Mouse (Mus musculus): ENCODE results near the gene Kcnd2. TPM values are rescaled to one million over a fixed set of nuclear protein-coding genes. Genes with fewer than 3 reads are reported as not detected.
"Not testable (repeated sequence)": the region's sequence is repeated elsewhere in the genome, so short reads cannot be mapped to it uniquely, and the experiment has no call there.

The Kcnd2 gene
- polyA plus RNA-seq, 1 experiment from 2014 or later, result 2.7 TPM

DNA sequence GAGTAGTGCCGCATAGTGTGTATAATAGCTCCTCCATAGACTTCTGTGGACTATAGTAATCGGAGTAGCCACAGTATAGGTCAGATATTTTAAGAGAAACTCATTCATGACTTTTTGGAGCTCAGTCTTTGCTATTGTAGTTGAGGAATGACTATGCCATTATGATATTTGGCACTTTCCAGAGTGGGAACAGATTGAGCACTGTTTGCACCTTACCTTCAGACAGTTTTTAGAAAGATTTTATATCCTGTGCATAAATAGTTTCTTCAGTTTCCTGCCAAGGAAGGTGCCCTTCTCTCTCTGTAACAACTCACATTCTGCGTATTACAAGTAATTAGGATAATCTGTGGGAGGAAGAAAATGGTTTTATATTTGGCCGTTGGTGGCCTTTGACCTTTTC, 89.6 kb downstream of the Kcnd2 start:
- Histone ChIP-seq H3K4me3 (replicated peaks) (no peak overlapping the region), H3K36me3 (no peaks in the 10 kb centered on the region), H3K4me2 (no peak overlapping the region), H3K9me3 (replicated peaks) (no peaks in the 10 kb centered on the region), H3K27ac (no peak overlapping the region), H3K4me1 (no peaks in the 10 kb centered on the region), H3K9ac (no peak overlapping the region), H3K27me3 (no peaks in the 10 kb centered on the region)
- no peak for ATAC-seq (replicated peaks; ENCODE audit: low FRiP score)
- 93% methylated on average over 4 of the region's 4 CpGs for WGBS

- WGBS, result 89% methylated on average over 3 of the region's 3 CpGs
- no peaks in the 10 kb centered on the region for H3K36me3 ChIP-seq
- H3K27me3 ChIP-seq, result no peaks in the 10 kb centered on the region
- no peaks in the 10 kb centered on the region for H3K4me1 ChIP-seq
- H3K9me3 ChIP-seq (replicated peaks), result no peaks in the 10 kb centered on the region
- no peak for ATAC-seq (replicated peaks; ENCODE audit: low FRiP score)
- no peak overlapping the region for H3K4me2 ChIP-seq
- H3K4me3 ChIP-seq (replicated peaks), result no peak overlapping the region
- no peak overlapping the region for H3K27ac ChIP-seq
- H3K9ac ChIP-seq, result no peak overlapping the region
Measured at GRCm38 (mm10) chr6:21310159-21310558, 94.9 kb downstream of the Kcnd2 start.

DNA sequence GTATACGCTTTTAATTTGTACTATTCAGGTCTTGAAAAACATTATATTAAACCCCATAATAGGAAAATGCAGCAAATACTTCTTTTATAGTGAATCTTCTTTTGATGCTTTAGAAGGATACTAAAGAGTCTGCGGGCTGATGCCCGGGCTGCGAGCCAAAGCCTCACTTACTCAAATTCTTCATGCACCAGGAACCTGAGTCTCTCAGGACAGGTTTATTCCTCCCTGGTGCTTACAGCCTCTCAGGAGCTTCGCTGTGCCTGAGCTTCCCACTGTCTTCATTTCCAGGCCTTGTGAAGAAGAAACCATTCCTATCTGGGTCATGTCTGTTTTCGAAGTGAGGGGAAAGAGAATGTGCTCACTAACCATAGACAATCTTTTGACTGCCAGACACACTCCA, 106.1 kb downstream of the Kcnd2 start:
- WGBS, result 88% methylated on average over 6 of the region's 6 CpGs
- H3K4me2 ChIP-seq, result no peak overlapping the region
- no peak for ATAC-seq (replicated peaks; ENCODE audit: low FRiP score)
- H3K4me3 ChIP-seq (replicated peaks), result no peak overlapping the region
- no peaks in the 10 kb centered on the region for H3K27me3 ChIP-seq
- no peak overlapping the region for H3K27ac ChIP-seq
- H3K9me3 ChIP-seq (replicated peaks), result no peaks in the 10 kb centered on the region
- no peaks in the 10 kb centered on the region for H3K36me3 ChIP-seq
- no peaks in the 10 kb centered on the region for H3K4me1 ChIP-seq
- no peak overlapping the region for H3K9ac ChIP-seq

- WGBS, result 86% methylated on average over 4 of the region's 4 CpGs
Measured at GRCm38 (mm10) chr6:21322211-21322610, 106.9 kb downstream of the Kcnd2 start.

GRCm38 (mm10) chr6:21325251-21325650, 109.9 kb downstream of the Kcnd2 start:
- Histone ChIP-seq H3K4me3 (replicated peaks) (no peak overlapping the region), H3K4me1 (no peaks in the 10 kb centered on the region), H3K9me3 (replicated peaks) (no peaks in the 10 kb centered on the region), H3K27me3 (no peaks in the 10 kb centered on the region), H3K9ac (no peak overlapping the region), H3K4me2 (no peak overlapping the region), H3K36me3 (no peaks in the 10 kb centered on the region), H3K27ac (no peak overlapping the region)
- ATAC-seq (replicated peaks; ENCODE audit: low FRiP score), result no peak
- WGBS, result 48% methylated on average over 1 of the region's 1 CpGs

More at GRCm38 (mm10) chr6:21322211-21322610, 106.9 kb downstream of the Kcnd2 start:
- H3K9ac ChIP-seq, result no peak overlapping the region
- no peaks in the 10 kb centered on the region for H3K4me1 ChIP-seq
- H3K9me3 ChIP-seq (replicated peaks), result no peaks in the 10 kb centered on the region
- no peak overlapping the region for H3K4me2 ChIP-seq
- no peak for ATAC-seq (replicated peaks; ENCODE audit: low FRiP score)
- H3K36me3 ChIP-seq, result no peaks in the 10 kb centered on the region
- no peak overlapping the region for H3K4me3 ChIP-seq (replicated peaks)
- H3K27ac ChIP-seq, result no peak overlapping the region
- no peaks in the 10 kb centered on the region for H3K27me3 ChIP-seq

DNA sequence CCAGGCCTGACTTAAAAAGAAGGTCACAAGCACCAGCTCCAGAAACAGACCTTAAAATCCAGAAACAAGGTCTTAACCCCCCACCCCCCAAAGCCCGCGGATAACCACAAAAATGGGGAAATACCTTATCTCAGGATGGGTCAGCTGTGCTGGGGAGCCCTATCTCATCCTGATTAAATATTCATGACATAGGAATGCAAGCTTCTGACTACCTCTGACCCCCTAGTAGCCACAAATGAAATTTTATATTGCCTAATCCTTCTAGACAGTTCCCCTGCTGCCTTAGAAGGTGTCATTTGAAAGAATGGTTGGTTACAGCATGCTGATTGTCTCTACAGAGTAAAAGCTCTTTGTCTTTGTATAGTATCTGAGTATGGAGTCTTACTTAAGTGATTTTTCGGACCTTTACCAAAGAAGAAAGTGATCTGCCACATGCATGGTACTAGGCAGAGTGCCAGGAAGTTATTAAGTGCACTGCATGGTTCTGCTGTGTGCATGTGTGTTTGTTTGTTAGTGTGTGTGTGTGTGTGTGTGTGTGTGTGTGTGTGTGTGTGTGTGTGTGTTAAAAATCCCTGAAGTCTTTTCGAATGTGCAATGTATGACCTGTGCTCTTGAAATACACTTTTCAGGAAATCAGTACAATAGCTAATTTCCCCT, 111.9 kb downstream of the Kcnd2 start:
- WGBS, result 73% methylated on average over 4 of the region's 4 CpGs
- H3K4me2 ChIP-seq, result no peak overlapping the region
- no peaks in the 10 kb centered on the region for H3K27me3 ChIP-seq
- no peak overlapping the region for H3K27ac ChIP-seq
- no peak for ATAC-seq (replicated peaks; ENCODE audit: low FRiP score)
- no peak overlapping the region for H3K9ac ChIP-seq
- no peaks in the 10 kb centered on the region for H3K9me3 ChIP-seq (replicated peaks)
- H3K4me1 ChIP-seq, result no peaks in the 10 kb centered on the region
- H3K36me3 ChIP-seq, result no peaks in the 10 kb centered on the region
- H3K4me3 ChIP-seq (replicated peaks), result no peak overlapping the region

DNA sequence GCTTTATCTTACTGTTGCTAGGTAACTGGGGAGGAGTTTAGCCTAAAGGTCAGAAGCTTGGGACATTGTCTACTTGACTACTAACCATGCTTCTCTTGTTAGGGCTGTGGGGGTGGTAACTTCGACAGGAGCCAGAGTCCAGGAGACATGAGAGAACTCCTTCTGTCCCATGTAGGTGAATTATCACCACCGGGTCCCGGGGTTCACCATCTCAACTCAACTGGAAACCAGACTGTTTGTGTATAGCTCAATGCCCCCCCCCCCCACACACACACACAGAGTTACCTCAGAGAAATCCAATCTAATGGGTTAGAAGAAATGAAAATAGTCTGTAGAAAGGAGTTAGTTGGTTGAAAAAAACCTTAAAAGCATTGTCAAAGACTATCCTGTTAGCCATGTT, 170.0 kb downstream of the Kcnd2 start:
- H3K9me3 ChIP-seq (replicated peaks); H3K27me3 ChIP-seq; H3K9ac ChIP-seq; H3K4me1 ChIP-seq; H3K4me2 ChIP-seq; H3K4me3 ChIP-seq (replicated peaks); H3K36me3 ChIP-seq; H3K27ac ChIP-seq: not testable (repeated sequence)
- peak; percentile 67 for ATAC-seq (replicated peaks; ENCODE audit: low FRiP score)
- 35% methylated on average over 3 of the region's 3 CpGs for WGBS

GRCm38 (mm10) chr6:21391776-21392175, 176.5 kb downstream of the Kcnd2 start:
- H3K4me1 ChIP-seq, result no peaks in the 10 kb centered on the region
- H3K4me3 ChIP-seq (replicated peaks), result no peak overlapping the region
- no peak overlapping the region for H3K27ac ChIP-seq
- H3K9me3 ChIP-seq (replicated peaks), result no peaks in the 10 kb centered on the region
- H3K36me3 ChIP-seq, result no peaks in the 10 kb centered on the region
- no peak overlapping the region for H3K9ac ChIP-seq
- no peak overlapping the region for H3K4me2 ChIP-seq
- no peak for ATAC-seq (replicated peaks; ENCODE audit: low FRiP score)
- H3K27me3 ChIP-seq, result no peaks in the 10 kb centered on the region
- WGBS, result 94% methylated on average over 4 of the region's 4 CpGs

DNA sequence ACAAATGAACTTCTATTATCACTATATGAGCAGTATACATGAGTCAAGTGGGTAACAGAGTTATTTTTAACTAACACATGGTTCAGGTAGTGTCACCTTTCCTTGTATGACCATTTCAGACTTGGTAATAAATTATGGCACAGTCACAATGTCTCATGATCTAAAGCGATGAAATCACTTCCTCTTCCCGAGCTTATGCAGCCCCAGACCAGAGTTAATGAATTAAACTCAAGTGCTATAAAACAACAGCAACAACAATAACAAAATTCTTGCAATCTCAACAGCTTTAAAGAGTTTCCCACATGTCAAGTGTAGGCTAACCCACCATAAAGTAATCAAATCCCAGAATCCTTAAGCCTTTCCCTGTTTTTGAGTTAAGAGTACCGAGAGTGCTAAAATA, 198.4 kb downstream of the Kcnd2 start:
- H3K9ac ChIP-seq, result no peak overlapping the region
- no peak overlapping the region for H3K27ac ChIP-seq
- no peaks in the 10 kb centered on the region for H3K4me1 ChIP-seq
- no peaks in the 10 kb centered on the region for H3K9me3 ChIP-seq (replicated peaks)
- H3K4me3 ChIP-seq (replicated peaks), result no peak overlapping the region
- no peaks in the 10 kb centered on the region for H3K36me3 ChIP-seq
- H3K27me3 ChIP-seq, result no peaks in the 10 kb centered on the region
- 55% methylated on average over 3 of the region's 3 CpGs for WGBS
- H3K4me2 ChIP-seq, result no peak overlapping the region
- peak; percentile 49; the same call in 1 of the 2 replicates for ATAC-seq (replicated peaks; ENCODE audit: low FRiP score)

GRCm38 (mm10) chr6:21418246-21418645, 202.9 kb downstream of the Kcnd2 start:
- Histone ChIP-seq H3K4me3 (replicated peaks) (no peak overlapping the region), H3K4me2 (no peak overlapping the region), H3K9ac (no peak overlapping the region), H3K9me3 (replicated peaks) (no peaks in the 10 kb centered on the region), H3K27me3 (no peaks in the 10 kb centered on the region), H3K4me1 (no peaks in the 10 kb centered on the region), H3K27ac (no peak overlapping the region), H3K36me3 (no peaks in the 10 kb centered on the region)
- ATAC-seq (replicated peaks; ENCODE audit: low FRiP score), result no peak
- 87% methylated on average over 6 of the region's 6 CpGs for WGBS

GRCm38 (mm10) chr6:21424202-21424785, 209.0 kb downstream of the Kcnd2 start:
- H3K4me2 ChIP-seq, result no peak overlapping the region
- H3K27me3 ChIP-seq, result no peaks in the 10 kb centered on the region
- H3K27ac ChIP-seq, result no peak overlapping the region
- WGBS, result 86% methylated on average over 4 of the region's 4 CpGs
- ATAC-seq (replicated peaks; ENCODE audit: low FRiP score), result no peak
- H3K4me3 ChIP-seq (replicated peaks), result no peak overlapping the region
- H3K9ac ChIP-seq, result no peak overlapping the region
- H3K4me1 ChIP-seq, result no peaks in the 10 kb centered on the region
- no peaks in the 10 kb centered on the region for H3K9me3 ChIP-seq (replicated peaks)
- no peaks in the 10 kb centered on the region for H3K36me3 ChIP-seq

- Histone ChIP-seq H3K27ac (no peak overlapping the region), H3K4me1 (no peaks in the 10 kb centered on the region), H3K9ac (no peak overlapping the region), H3K4me2 (no peak overlapping the region), H3K9me3 (replicated peaks) (no peaks in the 10 kb centered on the region), H3K36me3 (no peaks in the 10 kb centered on the region), H3K4me3 (replicated peaks) (no peak overlapping the region), H3K27me3 (no peaks in the 10 kb centered on the region)
- 97% methylated on average over 1 of the region's 1 CpGs for WGBS
- no peak for ATAC-seq (replicated peaks; ENCODE audit: low FRiP score)
Measured at GRCm38 (mm10) chr6:21431120-21431519, 215.8 kb downstream of the Kcnd2 start.

- Histone ChIP-seq H3K4me3 (replicated peaks) (no peak overlapping the region), H3K4me2 (no peak overlapping the region), H3K36me3 (no peaks in the 10 kb centered on the region), H3K9me3 (replicated peaks) (no peaks in the 10 kb centered on the region), H3K27ac (no peak overlapping the region), H3K4me1 (no peaks in the 10 kb centered on the region), H3K27me3 (no peaks in the 10 kb centered on the region), H3K9ac (no peak overlapping the region)
- no peak for ATAC-seq (replicated peaks; ENCODE audit: low FRiP score)
Measured at GRCm38 (mm10) chr6:21464719-21465118, 249.4 kb downstream of the Kcnd2 start.

Data from kidney, embryonic 15.5 days (tissue).